Mouse (Mus musculus): Measurements from ENCODE around the gene Mtmr4.

Mtmr4 gene

DNA sequence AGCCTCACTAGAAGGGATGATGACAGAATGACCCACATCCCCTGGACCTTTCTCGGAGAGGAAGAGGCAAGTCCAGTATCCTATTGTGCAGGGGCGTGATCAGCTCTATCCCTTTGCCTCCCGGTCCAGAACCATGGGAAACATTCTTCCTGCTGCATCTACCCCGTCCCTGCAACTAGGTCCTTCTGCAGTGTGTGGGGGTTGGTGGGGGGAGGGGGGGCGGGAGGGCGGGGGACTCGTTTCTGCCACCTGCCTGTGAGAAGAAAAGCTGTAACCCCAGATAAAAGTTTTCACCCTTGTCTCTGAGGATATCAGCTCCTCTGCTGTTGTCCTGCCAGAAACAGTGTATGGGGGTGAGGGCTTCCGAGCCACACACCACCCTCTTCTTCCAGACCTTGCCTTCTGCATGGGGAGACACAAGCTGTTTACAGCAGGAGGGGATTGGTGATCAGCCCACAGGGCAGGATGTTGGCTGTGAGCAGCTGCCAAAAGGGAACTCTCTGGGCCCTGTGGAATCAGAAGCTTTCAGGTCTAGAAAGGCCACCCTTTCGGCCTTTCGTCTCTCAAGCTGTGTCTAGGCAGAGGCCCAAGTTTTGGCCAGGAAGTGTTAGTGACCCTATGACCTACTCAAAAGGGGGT, 12.9 kb upstream of the Mtmr4 start:
- ChIA-PET CTCF (interaction anchor here in 2 of 4 experiments (0.5 to 0.7 kb wide), 5 partner anchors 13 to 480 kb away, joined by 3 to 4 read pairs (median 3); partner anchors contain the start of gene Mtmr4 (in 1 of the 2)), POLR2A (interaction anchor here (0.5 to 14.1 kb wide), 16 partner anchors 10 to 234 kb away, joined by 3 to 139 read pairs (median 6); partner anchors contain the start of genes Mtmr4 (in 3 of the 4) and Sept4 (in 1 of the 4))

DNA sequence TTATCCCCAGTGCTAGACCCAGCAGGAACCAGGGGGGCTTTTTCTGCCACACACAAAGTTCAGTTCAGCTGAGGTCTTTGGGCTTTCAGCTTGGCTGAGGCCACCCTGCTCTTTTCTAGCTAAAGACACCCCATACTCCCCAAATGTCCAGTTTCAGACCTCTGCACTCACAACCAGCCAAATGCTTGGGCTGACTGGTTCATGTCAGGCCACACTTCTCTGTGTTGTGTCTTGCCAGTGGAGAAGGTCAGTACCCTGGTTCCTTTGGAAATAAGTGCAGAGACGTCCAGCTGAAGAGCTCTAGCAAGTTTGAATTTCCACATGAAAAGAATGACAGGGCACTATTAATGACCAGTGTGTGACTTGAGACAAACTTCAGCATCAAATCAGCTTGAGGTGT, 12.2 kb upstream of the Mtmr4 start:
- CTCF ChIA-PET = interaction anchor here in 2 of 4 experiments (0.5 to 0.7 kb wide), 5 partner anchors 12 to 479 kb away, joined by 3 to 4 read pairs (median 3); partner anchors contain the start of gene Mtmr4 (in 1 of the 2)
- POLR2A ChIA-PET = interaction anchor here in 3 of 4 experiments (0.7 to 14.1 kb wide), 11 partner anchors 11 to 218 kb away, joined by 3 to 139 read pairs (median 5); partner anchors contain the start of genes Mtmr4 (in 3 of the 3) and Gm11492 (in 1 of the 3)

DNA sequence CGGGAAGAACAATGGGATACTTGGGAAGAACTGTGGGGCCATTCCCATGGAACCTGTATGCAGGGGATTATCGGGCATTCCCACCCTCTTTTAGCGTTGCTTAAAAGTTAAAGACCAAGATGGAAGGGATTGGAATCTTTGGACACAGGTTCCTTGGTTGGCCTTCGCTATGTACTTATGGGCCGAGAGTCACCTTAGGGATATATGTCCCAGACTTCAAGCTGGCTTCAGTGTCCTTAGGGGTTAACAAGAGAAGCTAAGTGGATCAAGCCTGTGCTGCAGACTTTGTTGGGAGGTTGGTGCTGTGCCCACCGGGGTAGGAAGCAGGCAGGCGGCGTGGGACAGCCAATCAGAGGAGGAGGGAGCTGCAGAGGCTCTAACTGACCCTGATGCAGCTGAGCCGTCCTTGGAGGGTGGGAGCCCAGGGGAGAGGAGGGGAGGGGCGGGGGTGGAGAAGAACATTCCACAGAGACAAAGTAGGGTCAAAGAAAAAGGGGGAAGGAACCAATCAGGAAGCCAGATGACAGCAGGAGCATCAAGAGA, 11.3 kb upstream of the Mtmr4 start:
- ChIA-PET CTCF (no interaction called here), POLR2A (interaction anchor here in 3 of 4 experiments (0.6 to 14.1 kb wide), 8 partner anchors 10 to 310 kb away, joined by 3 to 139 read pairs (median 4); partner anchors contain the start of genes Mtmr4 (in 2 of the 3) and Gm11492 (in 1 of the 3))

DNA sequence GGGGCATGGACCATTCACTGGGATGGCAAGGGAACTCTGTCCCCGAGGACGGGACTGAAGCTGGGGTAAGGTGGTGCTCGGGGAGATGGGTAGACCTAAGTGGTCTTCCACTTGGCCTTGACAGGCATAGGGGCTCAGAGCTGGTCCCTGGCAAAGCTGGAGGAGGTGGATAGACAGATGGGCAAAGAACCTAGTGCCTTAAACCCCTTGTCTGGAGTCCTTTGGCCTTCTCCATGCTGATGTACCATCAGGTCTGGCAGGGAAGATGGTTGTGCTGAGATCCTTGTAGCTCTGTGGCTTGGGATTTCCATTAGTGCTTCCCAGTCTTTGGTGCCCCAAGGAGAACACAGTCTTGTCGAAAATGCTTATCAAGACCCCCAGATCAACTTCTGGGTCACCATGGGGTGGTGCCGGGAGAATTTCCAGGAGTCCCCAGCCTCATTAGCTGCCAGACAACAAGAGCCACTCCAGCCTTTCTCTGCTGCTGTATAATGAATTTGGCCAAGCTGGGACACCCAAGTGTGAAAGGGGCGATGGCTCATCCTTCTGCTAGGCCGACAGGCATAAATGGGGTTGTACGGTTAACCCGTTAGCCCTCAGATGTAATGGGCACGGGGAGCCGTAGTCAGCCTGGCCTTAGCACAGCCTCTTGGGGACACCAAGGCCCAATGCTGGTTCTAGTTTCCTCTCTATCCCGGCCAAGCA, 10.6 kb upstream of the Mtmr4 start:
- ChIA-PET CTCF (no interaction called here), POLR2A (interaction anchor here in 3 of 4 experiments (0.6 to 14.1 kb wide), 8 partner anchors 10 to 155 kb away, joined by 3 to 139 read pairs (median 4); partner anchors contain the start of genes Mtmr4 (in 2 of the 3) and Gm11492 (in 1 of the 3))

DNA sequence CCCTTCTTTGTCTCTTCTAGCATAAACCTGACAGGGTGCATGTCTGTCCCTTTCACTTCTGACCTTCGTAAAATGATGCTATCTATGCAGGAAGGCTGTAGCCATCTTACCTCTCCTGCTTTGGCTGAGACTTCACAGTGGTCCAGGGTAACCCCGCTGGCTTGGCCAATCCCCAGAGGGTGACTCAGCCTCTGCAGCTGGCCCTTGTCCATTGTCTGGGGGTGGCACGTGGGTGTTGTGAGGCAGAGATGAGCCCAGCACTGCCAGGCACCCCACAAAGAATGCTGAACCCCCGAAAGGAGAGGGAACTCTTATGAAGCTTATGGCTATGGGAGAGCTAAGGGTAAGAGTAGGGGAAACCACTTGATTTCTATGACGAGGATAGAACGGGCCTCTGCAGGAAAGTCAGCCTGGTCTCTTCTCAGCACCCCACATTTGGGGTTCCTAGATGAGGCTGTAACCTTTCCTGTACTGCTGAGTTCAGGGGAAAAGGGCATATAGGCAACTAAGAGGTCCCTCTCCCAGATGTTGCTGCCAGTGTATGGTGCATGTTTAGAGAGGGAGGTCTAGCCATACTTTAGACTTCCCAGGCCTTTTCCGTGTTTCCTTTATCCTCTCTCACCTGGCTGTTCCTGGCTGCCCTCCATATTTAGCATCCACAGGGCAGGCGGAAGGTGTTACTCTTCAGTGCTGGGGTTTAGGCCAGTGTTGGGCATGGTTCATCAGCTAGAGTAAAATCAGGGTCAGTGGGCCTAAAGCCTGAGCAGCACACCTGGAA, 9.8 kb upstream of the Mtmr4 start:
- POLR2A ChIA-PET = interaction anchor here in 2 of 4 experiments (1.6 to 14.1 kb wide), 3 partner anchors 9 to 13 kb away, joined by 3 to 139 read pairs (median 75); partner anchors contain the start of gene Mtmr4 (in 2 of the 2)
- CTCF ChIA-PET = no interaction called here

DNA sequence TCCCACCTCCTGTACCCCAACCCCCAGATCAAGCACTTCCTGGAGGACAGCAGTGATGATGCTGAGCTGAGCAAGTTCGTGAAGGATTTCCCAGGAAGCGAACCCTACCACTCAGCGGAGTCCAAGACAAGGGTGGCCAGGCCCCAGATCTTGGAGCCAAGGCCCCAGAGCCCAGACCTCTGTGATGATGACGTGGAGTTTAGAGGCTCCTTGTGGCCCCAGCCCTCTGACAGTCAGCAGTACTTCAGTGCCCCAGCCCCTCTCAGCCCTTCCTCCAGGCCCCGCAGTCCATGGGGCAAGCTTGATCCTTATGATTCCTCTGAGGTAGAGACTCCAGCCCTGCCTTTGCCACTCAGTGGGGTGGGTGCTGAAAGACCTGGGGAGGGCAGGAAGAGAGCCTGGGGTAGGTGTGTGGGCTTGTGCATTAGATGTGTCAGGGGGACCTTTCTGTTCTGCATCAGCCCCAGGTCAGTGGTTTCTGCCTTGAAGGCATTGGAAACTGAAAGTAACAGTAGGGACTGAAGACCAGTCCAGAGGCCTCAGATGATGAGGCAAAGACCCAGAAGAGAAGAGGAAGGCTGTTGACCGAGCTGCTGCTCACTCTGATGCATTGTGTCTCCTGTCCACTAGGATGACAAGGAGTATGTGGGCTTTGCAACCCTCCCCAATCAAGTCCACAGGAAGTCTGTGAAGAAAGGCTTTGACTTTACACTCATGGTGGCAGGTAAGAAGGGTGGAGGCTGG, 8.5 kb upstream of the Mtmr4 start:
- CTCF ChIA-PET = no interaction called here
- POLR2A ChIA-PET = interaction anchor here in 2 of 4 experiments (0.9 to 14.1 kb wide), 5 partner anchors 7 to 56 kb away, joined by 3 to 139 read pairs (median 3); partner anchors contain the start of gene Mtmr4 (in 2 of the 2)

DNA sequence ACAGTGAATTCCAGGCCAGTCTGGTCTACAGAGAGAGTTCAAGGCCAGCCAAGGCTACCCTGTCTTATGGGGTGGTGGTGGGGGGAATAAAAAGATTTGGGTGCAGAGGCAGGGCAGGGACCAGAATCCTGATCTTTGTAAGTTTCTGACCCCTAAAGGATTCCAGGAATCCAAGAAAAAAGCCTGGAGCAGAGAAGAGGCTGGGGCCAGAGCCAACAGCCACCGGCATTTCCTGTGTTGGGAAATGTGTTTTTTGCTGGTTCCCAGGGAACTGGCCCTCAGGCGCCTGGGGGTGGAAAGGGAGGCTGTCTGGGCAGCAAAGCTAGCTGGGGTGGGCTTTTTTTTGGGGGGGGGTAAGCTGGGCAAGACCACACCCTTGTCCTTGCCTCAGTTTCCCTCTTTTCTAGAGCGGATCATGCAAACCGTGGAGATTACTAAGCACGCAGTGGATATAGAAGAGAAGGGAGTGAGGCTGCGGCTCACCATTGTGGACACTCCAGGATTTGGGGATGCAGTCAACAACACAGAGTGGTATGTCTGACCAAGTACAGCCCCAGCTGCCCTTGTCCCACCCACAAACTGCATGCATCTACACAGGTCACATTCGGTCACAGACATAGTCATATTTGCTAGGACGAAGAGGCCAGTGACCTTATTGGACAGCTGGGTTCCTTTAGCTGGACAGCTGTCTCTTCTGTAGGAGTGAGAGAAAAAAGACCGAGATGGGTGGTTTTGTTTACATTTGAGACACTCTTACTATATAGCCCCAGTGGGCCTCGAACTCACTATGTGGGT, 7.1 kb upstream of the Mtmr4 start:
- CTCF ChIA-PET = interaction anchor here in 1 of 4 experiments (0.6 kb wide), 1 partner anchor 238 kb away, joined by 3 read pairs; no protein-coding TSS in a partner anchor
- POLR2A ChIA-PET = interaction anchor here in 3 of 4 experiments (0.6 to 14.1 kb wide), 7 partner anchors 8 to 462 kb away, joined by 3 to 139 read pairs (median 3); partner anchors contain the start of genes Gm11492 (in 1 of the 3), Mtmr4 (in 1 of the 3) and Srsf1 (in 1 of the 3)

DNA sequence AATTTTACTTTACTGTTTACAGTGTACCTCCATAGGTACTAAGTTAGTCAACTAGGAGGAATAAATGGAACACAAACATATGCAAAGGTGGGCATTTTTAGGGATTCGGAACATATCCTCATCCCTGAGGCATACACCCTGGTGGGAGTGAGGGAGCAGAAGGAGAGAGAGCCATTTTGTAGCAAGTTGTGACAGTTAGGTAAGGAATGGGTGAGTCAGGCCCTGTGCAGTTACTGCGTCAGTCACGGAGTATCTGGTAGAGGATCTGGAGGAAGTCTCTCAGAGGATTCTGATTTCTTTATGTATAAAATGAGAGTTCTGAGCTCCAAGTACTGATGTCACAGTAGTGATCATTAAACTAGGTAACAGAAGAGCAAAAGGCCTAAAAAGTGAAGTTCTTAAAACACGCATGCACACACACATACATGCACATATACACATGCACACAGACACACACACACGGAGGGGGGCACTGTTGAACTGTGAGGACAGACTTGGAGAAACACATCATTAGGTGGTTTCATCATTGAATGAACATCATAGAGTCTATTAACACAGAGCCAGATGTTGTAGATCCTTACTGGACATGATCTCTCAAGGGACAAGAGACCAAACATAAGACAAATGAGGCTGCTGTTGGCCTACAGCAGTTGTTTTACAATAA, 4.6 kb upstream of the Mtmr4 start:
- CTCF ChIA-PET = no interaction called here
- POLR2A ChIA-PET = interaction anchor here in 1 of 4 experiments (0.7 kb wide), 1 partner anchor 86 kb away, joined by 4 read pairs; no protein-coding TSS in a partner anchor

DNA sequence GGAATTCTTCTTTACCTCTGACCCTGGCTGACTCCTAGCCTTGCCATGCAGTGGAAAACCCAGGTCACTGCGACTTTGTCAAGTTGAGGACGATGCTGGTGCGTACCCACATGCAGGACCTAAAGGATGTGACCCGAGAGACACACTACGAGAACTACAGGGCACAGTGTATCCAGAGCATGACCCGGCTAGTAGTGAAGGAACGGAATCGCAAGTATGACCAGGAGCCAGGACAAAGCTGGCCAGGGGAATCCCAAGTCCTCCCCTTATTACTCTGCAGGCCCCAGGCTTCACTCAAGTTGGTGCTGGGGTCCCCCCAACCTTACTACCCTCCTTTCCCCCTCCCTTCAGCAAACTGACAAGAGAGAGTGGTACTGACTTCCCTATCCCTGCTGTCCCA, 2.4 kb upstream of the Mtmr4 start:
- ChIA-PET CTCF (interaction anchor here in 2 of 4 experiments (0.5 to 0.7 kb wide), 3 partner anchors 11 to 44 kb away, joined by 4 to 7 read pairs (median 4); no protein-coding TSS in a partner anchor), POLR2A (interaction anchor here in 3 of 4 experiments (0.6 to 8.3 kb wide), 12 partner anchors 10 to 174 kb away, joined by 3 to 139 read pairs (median 12); partner anchors contain the start of genes Hsf5 (in 1 of the 3), Sept4 (in 1 of the 3) and Supt4a (in 1 of the 3))

DNA sequence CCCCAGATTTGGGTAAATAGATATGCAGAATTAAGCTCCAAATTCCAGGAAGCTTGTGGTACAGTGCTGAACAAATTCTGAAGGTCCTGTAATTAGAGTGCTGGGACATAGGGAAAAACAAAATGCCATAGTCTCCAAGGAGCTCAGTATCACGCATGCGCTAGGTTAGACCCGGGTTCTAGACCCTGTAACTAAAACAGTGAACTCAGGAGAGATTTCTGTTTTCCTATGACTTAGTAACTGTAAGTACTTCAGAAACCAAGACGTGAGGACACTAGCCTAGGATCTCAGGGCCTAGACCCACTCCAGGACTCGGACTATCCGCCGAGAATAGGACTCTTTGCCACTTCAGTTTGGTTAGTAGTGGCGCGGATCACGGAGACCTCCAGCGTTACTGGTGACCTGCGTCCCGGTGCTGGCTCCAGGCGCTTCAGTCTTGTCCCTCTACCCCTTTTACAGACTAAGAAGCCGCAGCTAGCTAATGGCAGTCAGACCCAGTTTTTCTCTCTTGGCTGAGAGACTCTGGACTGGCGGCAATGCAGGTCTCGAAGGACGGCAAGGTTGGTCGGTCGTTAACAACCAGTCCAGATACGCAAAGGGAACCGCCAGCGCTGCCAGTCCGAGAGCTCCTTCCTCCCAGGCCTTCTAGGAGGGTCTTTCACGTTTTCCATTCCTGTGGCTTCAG, 979 bp upstream of the Mtmr4 start:
- POLR2A ChIA-PET = interaction anchor here (0.5 to 8.3 kb wide), 88 partner anchors 8 to 808 kb away, joined by 3 to 139 read pairs (median 4); partner anchors contain the start of genes Hsf5 (in 3 of the 4), Srsf1 (in 2 of the 4), Tspoap1 (in 2 of the 4) and Rad51c (in 1 of the 4)

DNA sequence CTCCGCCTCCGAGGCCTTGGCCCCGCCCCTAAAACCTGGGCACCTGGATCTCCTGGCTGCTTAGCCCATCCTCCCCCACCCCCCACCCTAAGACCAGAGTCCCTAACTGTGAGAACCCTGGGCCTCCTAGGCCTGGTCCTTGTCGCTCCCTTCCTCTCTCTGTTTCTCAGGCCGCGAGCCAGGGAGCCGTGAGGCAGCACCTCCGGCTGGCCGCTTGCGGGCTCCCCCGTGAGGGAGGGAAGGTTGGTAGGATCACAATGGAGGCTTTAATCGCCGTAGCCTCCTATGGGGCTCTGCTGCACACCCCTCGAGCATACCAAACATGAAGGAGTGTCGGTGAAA, 363 bp downstream of the Mtmr4 start:
- CTCF ChIA-PET = interaction anchor here in 2 of 4 experiments (0.8 to 1.6 kb wide), 4 partner anchors 13 to 375 kb away, joined by 3 to 5 read pairs (median 4); no protein-coding TSS in a partner anchor
- POLR2A ChIA-PET = interaction anchor here (0.6 to 8.3 kb wide), 71 partner anchors 8 to 602 kb away, joined by 3 to 139 read pairs (median 4); partner anchors contain the start of genes Hsf5 (in 3 of the 4), Srsf1 (in 2 of the 4), Tspoap1 (in 2 of the 4) and Prr11 (in 1 of the 4)

More for the DNA sequence above, 979 bp upstream of the Mtmr4 start:
- CTCF ChIA-PET = interaction anchor here (0.6 to 1.6 kb wide), 6 partner anchors 12 to 212 kb away, joined by 3 to 5 read pairs (median 3); no protein-coding TSS in a partner anchor

DNA sequence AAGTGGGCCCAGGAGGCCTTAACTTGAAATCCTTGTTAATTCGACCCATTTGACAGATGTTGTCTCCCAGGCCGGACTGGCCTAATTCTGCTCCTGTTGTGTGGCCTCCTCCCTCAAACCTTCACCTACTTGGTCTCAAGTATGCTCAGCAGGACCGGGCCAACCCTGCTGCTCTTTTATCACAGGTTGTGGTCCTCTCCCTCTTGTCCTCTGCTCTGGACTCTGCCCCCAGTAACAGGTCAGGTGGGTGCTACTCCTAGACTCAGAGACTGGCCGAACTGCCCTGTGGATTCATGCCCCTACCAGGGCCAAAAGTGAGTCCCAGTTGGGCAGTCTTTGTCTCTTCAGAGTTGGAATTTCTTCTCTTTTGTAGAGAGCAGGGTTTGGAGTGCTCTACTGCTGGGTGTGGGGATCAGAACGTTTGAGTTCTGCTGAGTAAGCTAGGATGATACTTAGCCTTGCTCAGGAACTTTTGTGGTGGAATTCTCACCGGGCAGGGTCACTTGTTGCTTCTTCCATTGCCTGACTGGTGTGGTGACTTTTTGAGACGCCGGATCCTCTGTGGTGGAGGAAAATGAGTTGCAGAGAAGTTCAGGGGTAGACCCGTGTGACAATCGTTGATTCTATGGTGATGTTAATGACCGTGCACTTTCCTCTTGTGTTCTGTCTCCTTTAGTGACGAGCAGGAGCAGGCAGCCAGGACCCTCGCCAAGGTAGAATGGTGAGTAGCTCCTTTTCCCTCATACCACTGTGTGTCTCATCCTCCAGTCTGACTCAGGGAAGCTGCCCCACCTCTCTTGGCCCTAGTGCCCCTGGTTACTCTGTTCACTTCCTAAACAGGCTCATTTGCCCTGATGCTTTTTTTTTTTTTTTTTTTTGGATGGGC, 994 bp downstream of the Mtmr4 start:
- POLR2A ChIA-PET = interaction anchor here in 3 of 4 experiments (0.6 to 8.3 kb wide), 16 partner anchors 7 to 1883 kb away, joined by 3 to 139 read pairs (median 4); partner anchors contain the start of gene Supt4a (in 1 of the 3)
- CTCF ChIA-PET = no interaction called here

DNA sequence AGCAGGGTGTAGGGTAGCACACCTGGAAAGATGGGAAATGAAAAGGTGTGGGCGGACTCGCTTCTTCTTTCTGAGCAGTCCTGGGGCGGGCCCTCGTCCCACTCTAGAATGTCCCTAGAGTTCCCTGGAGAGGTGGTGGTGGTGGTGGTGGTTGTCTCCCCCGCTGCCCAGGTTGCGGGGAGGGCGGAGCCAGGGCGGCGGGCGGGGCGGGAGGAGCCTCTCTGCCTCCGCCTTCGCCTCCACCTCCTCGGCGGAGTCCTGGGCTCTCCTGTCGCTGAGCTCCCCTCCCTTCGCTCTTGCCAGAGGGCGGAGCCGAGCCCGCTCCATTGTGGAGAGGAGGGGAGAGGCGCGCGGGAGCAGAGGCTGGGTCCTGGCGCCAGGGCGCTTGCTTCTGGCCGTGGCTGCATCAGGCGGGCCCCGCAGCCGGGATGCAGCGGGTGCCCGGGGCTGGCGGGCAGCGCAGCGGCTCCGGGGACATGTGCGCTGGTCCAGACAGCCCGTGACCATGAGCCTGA, 3.4 kb downstream of the Mtmr4 start:
- ChIA-PET CTCF (interaction anchor here (0.5 to 1.3 kb wide), 7 partner anchors 21 to 169 kb away, joined by 3 to 6 read pairs (median 3); partner anchors contain the start of gene Hsf5 (in 1 of the 4)), POLR2A (interaction anchor here in 3 of 4 experiments (0.5 to 8.3 kb wide), 64 partner anchors 8 to 509 kb away, joined by 3 to 139 read pairs (median 4); partner anchors contain the start of genes Hsf5 (in 2 of the 3), Prr11 (in 2 of the 3), Ska2 (in 2 of the 3) and Supt4a (in 2 of the 3))

Data from embryonic stem cell, embryonic (primary cell).